8 mouse cellular contexts compared by ENCODE assay signal in the genomic region with DNA sequence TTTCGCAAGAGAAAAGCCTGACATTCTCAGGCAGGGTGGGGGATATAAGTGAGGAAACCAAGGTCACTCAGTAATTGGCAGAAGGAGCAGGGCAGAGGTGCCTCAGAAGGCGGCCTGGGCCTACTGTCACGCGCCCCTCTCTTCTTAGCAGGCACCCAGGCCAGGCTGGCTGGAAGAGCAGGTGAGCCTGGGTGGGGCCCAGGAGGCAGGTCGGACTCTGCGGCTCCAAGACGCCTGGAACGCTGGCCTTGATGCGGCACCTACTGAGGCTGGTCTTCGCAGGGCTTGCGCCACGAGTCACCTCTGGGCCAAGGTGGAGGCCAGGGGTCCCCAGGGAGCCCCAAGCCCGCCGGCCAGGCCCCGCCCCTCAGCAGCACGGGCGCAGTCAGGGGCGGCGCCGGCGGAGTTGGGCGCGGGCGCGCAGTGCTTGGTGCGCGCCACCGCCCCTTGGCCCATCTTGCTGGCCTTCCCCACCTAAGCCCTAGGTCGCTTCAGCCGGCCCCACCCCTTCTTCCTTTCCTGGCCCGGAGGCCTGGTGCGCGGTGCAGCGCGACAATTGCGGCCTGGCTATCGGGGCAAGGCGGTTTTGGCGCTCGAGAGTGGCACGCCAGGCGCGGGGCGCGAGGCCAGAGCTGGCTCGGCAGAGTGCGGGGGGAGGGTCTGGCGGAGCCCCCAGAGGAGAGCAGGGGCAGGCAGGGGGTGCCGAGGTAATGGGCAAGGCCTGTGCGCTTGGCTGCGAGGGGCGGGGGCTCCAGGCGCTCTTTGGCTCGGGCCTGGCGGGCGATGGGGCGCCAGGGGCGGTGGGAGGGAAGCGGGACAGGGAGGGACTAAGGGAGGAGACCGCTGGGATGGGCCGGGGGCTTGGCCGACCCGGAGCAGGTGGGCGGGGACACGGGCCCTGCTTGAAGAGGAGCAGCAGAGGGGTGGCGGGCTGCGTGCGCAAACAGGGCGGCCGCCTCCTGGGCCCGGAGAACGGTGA. TPM values are rescaled to one million over a fixed set of nuclear protein-coding genes. Genes with fewer than 3 reads are reported as not detected.
DNase-seq lines count a peak whose midpoint lies in the region; ATAC-seq and TF ChIP-seq lines count a peak whose summit lies in the region.

TSS of gene Prrg3 (plus strand) at position 552 of the 979 bp plus-strand sequence.

- H3K4me1 ChIP-seq in cortical plate, adult 2 months (ENCODE audit: control insufficient read depth, insufficient read depth, low read length), result no peaks in the 10 kb centered on the region
- no peaks in the 10 kb centered on the region for H3K4me1 ChIP-seq in hindbrain, postnatal 0 days (ENCODE audit: insufficient read depth, low read length)

- TF ChIP-seq CTCF in cortical plate, adult 2 months (IDR thresholded peaks at IDR 0.05; ENCODE audit: extremely low read depth, insufficient read depth, low read length), result no peak
- no peak for TF ChIP-seq CTCF in hindbrain, postnatal 0 days (IDR thresholded peaks at IDR 0.05; ENCODE audit: low read depth)

- TF ChIP-seq POLR2A in cortical plate, adult 2 months (IDR thresholded peaks at IDR 0.05; ENCODE audit: extremely low read depth, insufficient read depth, low read length), result no peak

- H3K9me3 ChIP-seq in hindbrain, postnatal 0 days (ENCODE audit: low read length), result no peaks in the 10 kb centered on the region

- H3K4me3 ChIP-seq in cortical plate, adult 2 months (ENCODE audit: insufficient read depth, low read length), result peak within 1 kb of the TSS; percentile 68
- H3K4me3 ChIP-seq in hindbrain, postnatal 0 days (ENCODE audit: low read length), result peak within 1 kb of the TSS; percentile 46

- ATAC-seq in hindbrain, postnatal 0 days, result peak; percentile 87

- H3K9ac ChIP-seq in hindbrain, postnatal 0 days (replicated peaks; ENCODE audit: low read length), result peak within 1 kb of the TSS; percentile 66

- peak; percentile 42 to 60 for DNase-seq in adrenal gland, postnatal 36 days
- peak; percentile 55 for DNase-seq in gastrocnemius, postnatal 10 days
- peak; percentile 58 for DNase-seq in hindbrain, postnatal 0 days (ENCODE audit: low spot score)
- DNase-seq in liver, result peak; percentile 59
- peak; percentile 62 for DNase-seq in neural tube, embryonic 10.5 days (ENCODE audit: extremely low spot score, low spot score)
- DNase-seq in urinary bladder, adult 18-20 months (ENCODE audit: low spot score in 2 of 2), result peak; percentile 3 to 24
- DNase-seq in spleen, postnatal 36 days (ENCODE audit: low spot score in 2 of 2), result no peak

- peak within 1 kb of the TSS; percentile 61 for H3K4me2 ChIP-seq in hindbrain, postnatal 0 days (ENCODE audit: low read depth, low read length)

- no peaks in the 10 kb centered on the region for H3K27me3 ChIP-seq in hindbrain, postnatal 0 days (ENCODE audit: insufficient read depth, low read length)

- 34% methylated on average over 66 of the region's 72 CpGs for WGBS in hindbrain, postnatal 0 days

- peak within 1 kb of the TSS; percentile 79 for H3K27ac ChIP-seq in cortical plate, adult 2 months (ENCODE audit: insufficient read depth, low read length)
- peak within 1 kb of the TSS; percentile 74 for H3K27ac ChIP-seq in hindbrain, postnatal 0 days

- H3K36me3 ChIP-seq in hindbrain, postnatal 0 days (ENCODE audit: insufficient read depth, low read length), result no peaks in the 10 kb centered on the region

RNA-seq across cellular contexts. Expression of gene Prrg3, which starts in this region (rescaled TPM):
- total RNA-seq in adrenal gland, postnatal 36 days (2021), result 10 to 100 TPM; 16.2 to 19.4 TPM
- polyA plus RNA-seq in cortical plate, adult 2 months (2012; rRNA removed), result 27.6 and 28.4 TPM in 2 replicates
- total RNA-seq in gastrocnemius, postnatal 10 days (2021), result 10 to 100 TPM; 18.1 to 20.4 TPM
- total RNA-seq in hindbrain, postnatal 0 days (2014; rRNA removed), result 18.2 and 39.7 TPM in 2 replicates
- 8.4 and 9.1 TPM in 2 replicates for polyA plus RNA-seq in hindbrain, postnatal 0 days (2015; fragmentation: Nextera tagmentation; extraction: Ambion mirVana)

Comparison
In these comparisons a context has a peak if more than half of its experiments do, and no peak if none do; other contexts are left out.
1. DNase-seq: peak in adrenal gland, postnatal 36 days (2 of 2), gastrocnemius, postnatal 10 days (single experiment), hindbrain, postnatal 0 days (single experiment), liver (single experiment), neural tube, embryonic 10.5 days (single experiment) and urinary bladder, adult 18-20 months (2 of 2); none in spleen, postnatal 36 days (0 of 2).